Mouse (Mus musculus) brain, embryonic 14.5 days (tissue): Measurements from ENCODE around the gene Isyna1.

ENCODE experiments used
- CTCF ChIP-seq: fragments of 200-500 bp; IDR thresholded peaks from 2 replicates; pipeline ENCODE4 v1.5.1; 2012; ENCODE audit warnings: inconsistent platforms, mild to moderate bottlenecking, moderate library complexity, borderline replicate concordance; ENCODE audit not compliant: insufficient read depth, insufficient read length; ENCODE audit errors: extremely low read depth
- POLR2A ChIP-seq: fragments of 200-500 bp; IDR thresholded peaks from 2 replicates; pipeline ENCODE4 v1.6.1; 2012; ENCODE audit warnings: mild to moderate bottlenecking, inconsistent platforms, borderline replicate concordance; ENCODE audit not compliant: poor library complexity, insufficient read depth, insufficient read length, severe bottlenecking; ENCODE audit errors: extremely low read depth

- TF ChIP-seq POLR2A (no peak), CTCF (no peak)
Measured at GRCm38 (mm10) chr8:70606780-70607602, 12.8 kb downstream of the Isyna1 start.
